Mouse (Mus musculus) bone marrow, adult 2 months (tissue): ENCODE results near the gene Gm44511.
"Not testable (repeated sequence)": the region's sequence is repeated elsewhere in the genome, so short reads cannot be mapped to it uniquely, and the experiment has no call there.

Source experiments
- CTCF ChIP-seq: fragments of 200-500 bp; IDR thresholded peaks from 2 replicates; pipeline ENCODE4 v1.5.1; 2011; ENCODE audit warnings: low read length, control low read depth; ENCODE audit not compliant: control insufficient read depth, insufficient read depth
- POLR2A ChIP-seq: fragments of 200-500 bp; IDR thresholded peaks from 2 replicates; pipeline ENCODE4 v1.6.1; 2011; ENCODE audit warnings: low read depth, mild to moderate bottlenecking, control low read depth, low read length, borderline replicate concordance; ENCODE audit not compliant: control insufficient read depth

- not testable (repeated sequence) for TF ChIP-seq CTCF, POLR2A
Measured at GRCm38 (mm10) chr6:128798772-128799143, 27.4 kb downstream of the Gm44511 start.
